Mouse (Mus musculus): Measurements from ENCODE around the gene Npas3. TPM values are rescaled to one million over a fixed set of nuclear protein-coding genes. Genes with fewer than 3 reads are reported as not detected.

The Npas3 gene
- polyA plus RNA-seq, 1 experiment from 2014 or later, result 6.3 TPM

DNA sequence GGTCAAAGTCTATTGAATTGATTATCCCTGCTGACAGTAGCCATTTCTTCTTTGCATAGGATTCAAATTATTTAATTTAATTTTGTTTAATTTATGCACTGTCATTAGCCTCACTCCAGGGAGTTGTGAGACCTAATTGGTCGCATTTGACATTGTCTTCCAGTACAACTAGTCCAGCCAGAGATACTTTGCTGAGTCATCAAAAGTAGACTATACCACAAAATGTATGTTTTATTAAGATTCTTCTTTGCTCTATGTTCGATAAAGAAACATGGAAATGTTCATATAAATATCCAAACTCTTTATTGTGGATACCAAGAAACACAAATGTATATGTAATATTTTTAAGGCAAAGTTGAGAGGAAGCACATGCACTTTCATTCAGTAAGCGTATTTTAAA, 446.8 kb downstream of the Npas3 start:
- no peak for ATAC-seq (ENCODE audit: insufficient number of reproducible peaks, insufficient read depth, low FRiP score, low TSS enrichment, low read depth)
- 92% methylated on average over 3 of the region's 3 CpGs for WGBS
- no peak overlapping the region for H3K4me3 ChIP-seq (replicated peaks)
- H3K9me3 ChIP-seq, result no peaks in the 10 kb centered on the region
- H3K27me3 ChIP-seq, result 0 out of 2 replicates have a peak, but pooled peaks cover 3% of the 10 kb centered on the region
- no peak overlapping the region for H3K27ac ChIP-seq
- H3K4me1 ChIP-seq (replicated peaks), result no peaks in the 10 kb centered on the region
- no peak overlapping the region for H3K9ac ChIP-seq (replicated peaks)
- H3K4me2 ChIP-seq, result no peak overlapping the region
- H3K36me3 ChIP-seq, result no peaks in the 10 kb centered on the region

DNA sequence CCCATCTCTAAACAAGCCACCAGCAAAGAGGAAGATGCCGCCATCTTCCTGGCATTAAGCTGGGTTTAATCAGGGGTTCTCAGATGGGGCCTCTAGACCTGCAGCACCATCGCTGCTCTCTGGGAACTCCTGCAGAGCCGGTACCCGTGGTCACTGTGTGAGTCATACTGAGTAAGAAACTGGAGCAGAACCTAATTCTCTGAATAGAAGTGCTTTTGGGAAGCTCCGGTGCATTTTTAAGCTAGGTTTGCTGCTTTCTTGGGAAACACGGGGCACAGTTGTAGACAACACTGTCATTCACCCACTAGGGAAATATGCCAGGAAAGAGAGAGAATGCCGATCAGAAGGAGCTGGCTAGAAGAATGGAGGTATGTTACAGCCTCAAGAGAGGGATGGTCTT, 449.2 kb downstream of the Npas3 start:
- H3K9me3 ChIP-seq, result no peaks in the 10 kb centered on the region
- H3K36me3 ChIP-seq, result no peaks in the 10 kb centered on the region
- no peaks in the 10 kb centered on the region for H3K4me1 ChIP-seq (replicated peaks)
- no peak for ATAC-seq (ENCODE audit: insufficient number of reproducible peaks, insufficient read depth, low FRiP score, low TSS enrichment, low read depth)
- no peak overlapping the region for H3K4me3 ChIP-seq (replicated peaks)
- WGBS, result 90% methylated on average over 7 of the region's 7 CpGs
- no peak overlapping the region for H3K4me2 ChIP-seq
- H3K27me3 ChIP-seq, result 0 out of 2 replicates have a peak, but pooled peaks cover 3% of the 10 kb centered on the region
- no peak overlapping the region for H3K9ac ChIP-seq (replicated peaks)
- no peak overlapping the region for H3K27ac ChIP-seq

DNA sequence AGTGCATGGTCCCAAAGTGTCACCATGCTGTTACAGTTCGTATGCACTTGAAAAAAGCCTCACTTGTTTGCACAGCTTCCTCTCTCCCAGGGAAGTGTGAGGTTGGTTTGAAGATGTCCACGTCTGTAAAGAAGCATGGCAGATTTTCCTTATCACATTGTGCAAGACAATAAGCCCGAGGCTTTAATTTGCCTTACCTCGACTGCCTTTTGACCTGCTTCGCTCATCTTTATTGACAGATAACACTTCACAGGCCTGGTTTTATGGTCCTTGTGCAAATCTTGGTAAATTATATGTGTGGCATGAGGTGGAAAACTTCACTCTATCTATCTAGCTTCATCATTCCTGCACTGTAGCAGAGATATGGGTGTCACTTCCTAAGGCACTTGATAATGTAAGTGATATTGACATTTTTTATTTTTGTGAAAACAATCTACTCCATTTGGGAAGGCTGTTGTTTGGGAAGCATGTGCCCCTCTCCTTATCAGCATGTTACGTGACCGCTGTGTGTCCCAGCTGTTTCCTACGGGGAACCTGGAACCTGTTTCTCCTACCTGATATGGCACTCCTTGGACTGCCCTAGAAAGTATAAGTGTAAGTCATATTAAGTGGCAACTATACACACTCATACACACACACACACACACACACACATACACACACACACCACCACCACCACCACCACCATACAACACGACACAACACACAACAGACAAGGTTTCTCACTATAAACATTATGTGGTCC, 450.2 kb downstream of the Npas3 start:
- H3K36me3 ChIP-seq, result no peaks in the 10 kb centered on the region
- ATAC-seq (ENCODE audit: insufficient number of reproducible peaks, insufficient read depth, low FRiP score, low TSS enrichment, low read depth), result no peak
- no peak overlapping the region for H3K9ac ChIP-seq (replicated peaks)
- H3K27me3 ChIP-seq, result 0 out of 2 replicates have a peak, but pooled peaks cover 3% of the 10 kb centered on the region
- no peaks in the 10 kb centered on the region for H3K9me3 ChIP-seq
- H3K4me3 ChIP-seq (replicated peaks), result no peak overlapping the region
- H3K4me2 ChIP-seq, result no peak overlapping the region
- H3K27ac ChIP-seq, result no peak overlapping the region
- 82% methylated on average over 9 of the region's 9 CpGs for WGBS
- H3K4me1 ChIP-seq (replicated peaks), result no peaks in the 10 kb centered on the region

DNA sequence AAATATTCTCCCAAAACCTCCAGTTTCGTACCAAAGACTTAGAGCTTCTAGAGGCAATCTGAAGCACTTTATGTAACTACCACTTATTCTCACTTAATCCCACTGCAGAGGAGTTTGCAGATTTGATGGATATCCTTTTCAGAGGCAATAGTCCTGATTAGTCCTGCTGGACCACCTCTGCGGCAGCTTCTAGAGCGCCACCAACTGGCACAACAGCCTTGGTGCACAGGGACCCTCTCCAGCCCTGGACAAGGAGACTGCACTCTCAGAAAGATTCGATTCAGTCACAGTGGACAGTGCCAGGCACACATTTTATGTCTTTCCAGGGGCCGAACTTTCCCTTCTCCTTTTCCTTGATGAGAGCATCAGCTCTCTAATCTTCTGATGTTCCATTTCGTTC, 471.4 kb downstream of the Npas3 start:
- no peak for ATAC-seq (ENCODE audit: insufficient number of reproducible peaks, insufficient read depth, low FRiP score, low TSS enrichment, low read depth)
- H3K9me3 ChIP-seq, result no peaks in the 10 kb centered on the region
- no peaks in the 10 kb centered on the region for H3K36me3 ChIP-seq
- no peak overlapping the region for H3K27ac ChIP-seq
- no peak overlapping the region for H3K4me3 ChIP-seq (replicated peaks)
- H3K4me1 ChIP-seq (replicated peaks), result 0 out of 2 replicates have a peak, but pooled peaks cover 6% of the 10 kb centered on the region
- 58% methylated on average over 6 of the region's 6 CpGs for WGBS
- no peak overlapping the region for H3K9ac ChIP-seq (replicated peaks)
- H3K27me3 ChIP-seq, result no peaks in the 10 kb centered on the region
- H3K4me2 ChIP-seq, result no peak overlapping the region

DNA sequence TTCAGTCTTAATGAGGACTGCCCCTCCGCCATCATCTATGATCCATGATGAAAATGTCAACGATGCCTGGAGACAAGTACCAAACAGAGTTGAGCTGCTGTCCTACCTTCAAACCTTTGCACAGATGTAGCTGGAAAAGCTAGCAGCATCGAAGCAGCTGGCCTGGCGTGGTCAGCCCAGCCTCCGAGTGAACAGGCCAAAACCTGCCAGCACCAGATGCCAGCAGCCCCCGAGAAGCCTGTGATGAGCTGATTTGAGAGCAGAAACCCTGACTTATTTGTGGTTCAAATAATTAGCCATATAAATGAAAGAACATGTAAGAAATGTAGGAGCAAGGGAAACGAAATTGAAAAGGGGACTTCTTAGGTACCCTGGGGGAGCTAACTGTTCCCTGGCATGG, 473.7 kb downstream of the Npas3 start:
- no peaks in the 10 kb centered on the region for H3K9me3 ChIP-seq
- ATAC-seq (ENCODE audit: insufficient number of reproducible peaks, insufficient read depth, low FRiP score, low TSS enrichment, low read depth), result no peak
- peaks cover 17% of the 10 kb centered on the region for H3K4me1 ChIP-seq (replicated peaks)
- no peaks in the 10 kb centered on the region for H3K36me3 ChIP-seq
- no peak overlapping the region for H3K4me3 ChIP-seq (replicated peaks)
- no peak overlapping the region for H3K4me2 ChIP-seq
- no peaks in the 10 kb centered on the region for H3K27me3 ChIP-seq
- no peak overlapping the region for H3K27ac ChIP-seq
- H3K9ac ChIP-seq (replicated peaks), result no peak overlapping the region
- 68% methylated on average over 7 of the region's 7 CpGs for WGBS

DNA sequence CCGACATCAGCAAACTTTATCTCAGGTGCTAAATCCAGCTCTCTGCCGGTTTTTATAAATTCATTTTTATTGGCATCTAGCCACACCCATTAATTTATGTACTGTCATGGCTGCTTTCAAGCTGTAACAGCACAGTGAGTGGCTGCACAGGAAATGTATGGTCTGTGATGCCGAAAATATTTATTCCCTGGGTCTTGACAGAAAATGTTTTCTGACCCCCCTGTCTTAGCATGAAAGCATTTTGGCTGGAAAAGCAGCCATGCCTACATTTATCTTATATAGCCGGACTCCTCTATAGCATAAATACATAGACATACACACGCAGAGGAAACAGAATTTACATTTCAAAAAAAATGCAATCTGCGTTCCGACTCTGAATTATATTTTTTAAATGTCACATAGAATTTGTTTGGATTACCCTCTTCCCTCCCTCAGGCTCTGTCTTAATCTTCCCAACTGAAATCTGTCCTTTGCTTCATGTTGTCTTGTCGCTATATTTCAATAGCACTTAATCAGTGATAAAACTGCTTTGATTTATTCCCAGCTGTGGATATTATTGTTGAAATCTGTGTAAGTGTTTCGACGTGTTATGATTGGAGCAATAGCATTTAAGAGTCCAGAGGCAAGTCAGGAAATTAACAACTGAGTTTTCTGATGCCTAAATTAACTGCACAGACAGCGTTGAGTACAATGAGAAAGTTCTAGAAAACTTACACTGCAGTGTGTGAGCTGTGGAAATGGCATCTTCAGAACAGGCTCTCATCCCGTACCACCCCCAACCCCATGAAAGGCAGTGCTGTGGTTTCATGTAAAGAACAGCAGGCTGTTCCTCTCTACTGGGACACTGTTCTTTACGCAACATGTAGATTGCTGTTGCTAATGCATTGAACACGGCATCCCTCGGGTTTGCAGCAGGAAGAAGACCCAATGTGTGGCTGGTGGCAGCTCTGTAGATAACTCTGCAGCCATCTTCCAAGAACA, 474.5 kb downstream of the Npas3 start:
- Histone ChIP-seq H3K4me2 (no peak overlapping the region), H3K36me3 (no peaks in the 10 kb centered on the region), H3K27me3 (no peaks in the 10 kb centered on the region), H3K27ac (no peak overlapping the region), H3K4me3 (replicated peaks) (no peak overlapping the region), H3K9ac (replicated peaks) (no peak overlapping the region), H3K4me1 (replicated peaks) (peaks cover 17% of the 10 kb centered on the region), H3K9me3 (no peaks in the 10 kb centered on the region)
- ATAC-seq (ENCODE audit: insufficient number of reproducible peaks, insufficient read depth, low FRiP score, low TSS enrichment, low read depth), result no peak
- WGBS, result 81% methylated on average over 15 of the region's 15 CpGs

DNA sequence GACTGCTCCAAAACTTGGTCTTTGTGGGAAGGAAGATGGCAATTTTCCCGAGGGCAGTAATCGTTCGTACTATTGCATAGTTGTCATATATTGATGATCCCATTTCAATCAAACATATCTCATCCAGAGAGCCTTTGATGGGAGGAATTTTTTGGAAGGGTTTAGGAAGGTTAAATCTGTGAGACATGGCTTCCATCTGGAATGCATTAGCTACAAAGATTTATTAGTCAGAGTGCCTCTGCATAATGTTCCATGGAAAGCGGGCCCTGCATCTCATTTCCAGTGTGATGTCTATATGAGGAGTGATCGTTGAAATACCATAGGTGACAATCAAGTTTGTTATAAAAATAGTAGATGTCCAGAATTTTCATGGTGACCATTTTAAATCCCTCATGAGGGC, 480.8 kb downstream of the Npas3 start:
- no peak overlapping the region for H3K4me2 ChIP-seq
- no peak for ATAC-seq (ENCODE audit: insufficient number of reproducible peaks, insufficient read depth, low FRiP score, low TSS enrichment, low read depth)
- H3K9me3 ChIP-seq, result no peaks in the 10 kb centered on the region
- H3K4me3 ChIP-seq (replicated peaks), result no peak overlapping the region
- no peak overlapping the region for H3K9ac ChIP-seq (replicated peaks)
- no peak overlapping the region for H3K27ac ChIP-seq
- WGBS, result 43% methylated on average over 5 of the region's 5 CpGs
- no peaks in the 10 kb centered on the region for H3K36me3 ChIP-seq
- 0 out of 2 replicates have a peak, but pooled peaks cover 3% of the 10 kb centered on the region for H3K27me3 ChIP-seq
- H3K4me1 ChIP-seq (replicated peaks), result peaks cover 21% of the 10 kb centered on the region

DNA sequence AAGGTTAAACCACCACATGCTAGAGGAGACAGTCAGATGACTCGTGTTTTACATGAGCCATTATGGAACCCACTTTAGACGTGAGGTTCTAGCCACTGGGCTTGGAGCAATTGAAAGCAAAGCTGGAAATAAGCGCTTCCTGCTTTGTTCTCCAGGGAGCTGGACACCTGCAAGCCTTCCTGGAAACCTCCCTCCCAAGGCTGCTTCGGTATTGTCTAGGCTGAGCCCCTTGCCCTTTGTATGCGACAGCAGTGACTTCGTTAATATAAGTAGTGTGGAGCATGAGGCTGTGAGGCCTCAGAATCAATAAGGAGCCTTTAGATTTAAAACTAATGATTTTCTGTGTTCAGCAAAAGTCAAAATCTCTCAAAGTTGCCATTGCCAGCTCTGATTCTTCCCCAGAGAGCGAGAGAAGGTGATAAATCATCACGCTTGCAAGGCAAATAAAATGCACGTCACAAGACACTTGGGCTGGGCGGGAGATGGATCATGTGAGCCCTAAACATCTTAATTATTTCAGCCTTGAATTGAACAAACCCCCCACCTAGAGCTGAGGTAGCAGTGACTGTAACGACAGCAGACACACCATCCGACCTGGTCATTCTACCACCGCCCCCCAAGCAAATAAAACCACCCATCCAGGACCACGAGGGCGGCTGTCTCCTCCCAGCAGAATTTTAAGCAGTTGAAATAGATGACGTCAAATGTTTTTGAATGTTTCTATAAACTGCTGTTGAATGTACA, 490.2 kb downstream of the Npas3 start:
- H3K36me3 ChIP-seq, result no peaks in the 10 kb centered on the region
- H3K4me2 ChIP-seq, result no peak overlapping the region
- no peak overlapping the region for H3K4me3 ChIP-seq (replicated peaks)
- peaks cover 11% of the 10 kb centered on the region for H3K4me1 ChIP-seq (replicated peaks)
- H3K9me3 ChIP-seq, result no peaks in the 10 kb centered on the region
- H3K9ac ChIP-seq (replicated peaks), result no peak overlapping the region
- H3K27me3 ChIP-seq, result no peaks in the 10 kb centered on the region
- no peak for ATAC-seq (ENCODE audit: insufficient number of reproducible peaks, insufficient read depth, low FRiP score, low TSS enrichment, low read depth)
- H3K27ac ChIP-seq, result no peak overlapping the region
- 41% methylated on average over 16 of the region's 16 CpGs for WGBS

DNA sequence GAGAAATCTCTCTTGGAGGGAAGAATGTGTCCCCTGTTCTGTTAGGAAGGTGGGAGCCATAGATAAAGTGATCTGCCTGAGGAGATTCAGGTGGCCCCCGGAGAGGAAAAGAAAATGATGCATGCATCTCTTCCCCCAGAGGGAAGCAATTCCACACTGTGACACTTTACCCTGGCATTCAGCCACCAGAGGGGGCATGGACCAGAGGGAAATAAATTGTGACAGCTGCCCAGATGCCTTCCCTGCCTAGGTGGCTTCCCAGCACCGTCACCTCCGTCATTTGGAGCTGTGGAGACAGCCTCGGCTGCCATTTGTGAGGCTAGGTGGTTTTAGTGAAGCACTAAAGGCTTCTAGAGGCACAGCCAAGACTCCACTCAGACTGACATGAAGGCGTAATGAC, 498.2 kb downstream of the Npas3 start:
- H3K4me2 ChIP-seq, result no peak overlapping the region
- no peak for ATAC-seq (ENCODE audit: insufficient number of reproducible peaks, insufficient read depth, low FRiP score, low TSS enrichment, low read depth)
- H3K27me3 ChIP-seq, result no peaks in the 10 kb centered on the region; the same call in 1 of the 2 replicates
- H3K9me3 ChIP-seq, result no peaks in the 10 kb centered on the region
- H3K36me3 ChIP-seq, result no peaks in the 10 kb centered on the region
- 47% methylated on average over 5 of the region's 5 CpGs for WGBS
- H3K4me1 ChIP-seq (replicated peaks), result peaks cover 20% of the 10 kb centered on the region
- H3K27ac ChIP-seq, result no peak overlapping the region
- no peak overlapping the region for H3K9ac ChIP-seq (replicated peaks)
- no peak overlapping the region for H3K4me3 ChIP-seq (replicated peaks)

DNA sequence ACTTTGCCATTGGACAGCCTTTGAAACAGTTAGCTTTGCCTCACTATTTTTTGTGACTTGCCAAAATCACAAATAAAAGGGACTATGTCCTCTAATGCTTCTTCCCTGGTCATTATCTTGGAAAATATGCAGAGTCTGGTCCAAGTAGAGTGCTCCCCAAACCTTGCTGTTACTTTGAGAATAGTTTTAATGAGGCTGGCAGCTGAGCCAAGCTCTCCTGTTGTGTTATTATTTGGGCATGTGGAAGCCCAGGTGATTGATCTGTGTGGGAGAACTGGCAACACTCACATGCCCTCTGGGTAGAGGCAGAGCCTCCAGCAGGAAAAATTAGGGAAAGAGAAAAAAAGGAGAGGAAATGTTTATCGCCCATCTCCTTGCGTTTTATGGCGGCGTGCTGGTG, 500.9 kb downstream of the Npas3 start:
- H3K4me1 ChIP-seq (replicated peaks), result peaks cover 35% of the 10 kb centered on the region
- H3K36me3 ChIP-seq, result no peaks in the 10 kb centered on the region
- H3K4me3 ChIP-seq (replicated peaks), result no peak overlapping the region
- H3K9ac ChIP-seq (replicated peaks), result no peak overlapping the region
- 54% methylated on average over 4 of the region's 4 CpGs for WGBS
- no peak overlapping the region for H3K4me2 ChIP-seq
- H3K27ac ChIP-seq, result no peak overlapping the region
- no peak for ATAC-seq (ENCODE audit: insufficient number of reproducible peaks, insufficient read depth, low FRiP score, low TSS enrichment, low read depth)
- no peaks in the 10 kb centered on the region for H3K9me3 ChIP-seq
- no peaks in the 10 kb centered on the region; the same call in 1 of the 2 replicates for H3K27me3 ChIP-seq

Measured in limb, embryonic 12.5 days (tissue).